Mouse (Mus musculus) lung, embryonic 14.5 days (tissue): ENCODE data around the gene Lmntd2. TPM values are rescaled to one million over a fixed set of nuclear protein-coding genes. Genes with fewer than 3 reads are reported as not detected.
"Not testable (repeated sequence)": the region's sequence is repeated elsewhere in the genome, so short reads cannot be mapped to it uniquely, and the experiment has no call there.

ENCODE experiments used
- ATAC-seq: fragments of 200-750 bp; cut with Nextera tagmentation; 2 replicates; pipeline ENCODE4 v1.8.0; 2017; ENCODE audit warnings: mild to moderate bottlenecking, moderate TSS enrichment, moderate library complexity; ENCODE audit not compliant: insufficient read depth
- DNase-seq: peaks from one replicate; pipeline ENCODE4 v3.0.0-alpha.2; 2015
- H3K27ac ChIP-seq: fragments of 300-500 bp; sonication (generic); 2 replicates; pipeline ENCODE4 v1.5.1; 2014; ENCODE audit warnings: low read depth, mild to moderate bottlenecking, moderate library complexity
- H3K27me3 ChIP-seq: fragments of 300-500 bp; sonication (generic); 2 replicates; pipeline ENCODE4 v1.6.1; 2014; ENCODE audit warnings: low read length, control low read depth; ENCODE audit not compliant: insufficient read depth
- H3K36me3 ChIP-seq: fragments of 300-500 bp; sonication (generic); 2 replicates; pipeline ENCODE4 v1.6.1; 2014; ENCODE audit warnings: control low read depth; ENCODE audit not compliant: insufficient read depth
- H3K4me1 ChIP-seq: fragments of 300-500 bp; sonication (generic); 2 replicates; pipeline ENCODE4 v1.6.1; 2014; ENCODE audit warnings: antibody characterized with exemption, control low read depth; ENCODE audit not compliant: insufficient read depth
- H3K4me2 ChIP-seq: fragments of 300-500 bp; sonication (generic); 2 replicates; pipeline ENCODE4 v1.6.1; 2014; ENCODE audit warnings: mild to moderate bottlenecking
- H3K4me3 ChIP-seq: fragments of 300-500 bp; sonication (generic); 2 replicates; pipeline ENCODE4 v1.5.1; 2014; ENCODE audit warnings: low read depth, low read length
- H3K9ac ChIP-seq: fragments of 300-500 bp; sonication (generic); 2 replicates; pipeline ENCODE4 v1.6.1; 2014
- H3K9me3 ChIP-seq: fragments of 300-500 bp; sonication (generic); 2 replicates; pipeline ENCODE4 v1.6.1; 2016; ENCODE audit warnings: low read depth, low read length, control low read depth
- CTCF ChIP-seq: IDR thresholded peaks from 2 replicates; pipeline ENCODE4 v1.5.1; 2016; ENCODE audit warnings: antibody characterized with exemption, low read depth
- WGBS: fragments of 180-500 bp; shearing (Covaris S2); extraction: QIAGEN DNeasy Blood & Tissue Kit; methylation state at CpG from one replicate; pipeline ENCODE4 v1.1.7; 2014; 5-methylcytosine and 5-hydroxymethylcytosine counted together
- polyA plus RNA-seq: library from polyadenylated mRNA; unstranded; fragments of >200 nt; fragmentation: Nextera tagmentation; extraction: Ambion mirVana; gene quantifications from 2 replicates; pipeline ENCODE4 v1.2.1, GENCODE M21; 2014

Gene Lmntd2
- polyA plus RNA-seq: 0.74 and 1.4 TPM in 2 replicates

DNA sequence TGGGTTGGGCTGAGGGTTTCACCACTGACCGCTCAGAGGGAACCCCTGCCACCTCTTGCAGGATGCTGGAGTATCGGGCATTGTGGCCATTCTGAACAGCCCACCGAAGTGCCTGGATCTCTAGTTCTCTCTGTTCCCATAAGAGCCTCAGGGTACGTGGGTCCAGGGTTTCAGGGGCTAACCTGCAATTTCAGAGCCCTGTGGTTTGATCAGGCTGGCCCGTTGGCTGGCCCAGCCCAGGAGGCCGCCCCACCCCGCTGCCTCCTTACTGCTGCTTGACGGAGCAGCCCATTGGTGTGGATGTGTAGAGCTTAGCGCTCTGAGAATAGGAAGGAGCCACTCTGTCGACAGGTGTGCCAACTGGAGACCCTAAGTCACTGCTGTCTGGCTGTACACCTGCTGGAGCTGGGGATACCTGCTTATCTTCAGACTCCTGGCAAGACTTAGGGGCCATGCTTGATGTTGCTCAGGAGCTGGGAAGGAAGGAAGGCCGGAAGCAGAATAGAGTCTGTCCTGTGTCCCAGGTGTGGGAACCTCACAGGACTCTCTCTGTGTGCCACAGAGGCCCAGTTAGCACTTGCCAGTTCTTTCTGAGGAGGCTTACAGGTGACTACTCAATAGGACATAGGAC, at the start of gene Lmntd2:
Gene Lmntd2, minus strand, starts transcription at position 476 of the 631 bp plus-strand sequence.
- Histone ChIP-seq H3K27ac (peak within 1 kb of the TSS; percentile 92), H3K9me3 (no peaks in the 10 kb centered on the region), H3K36me3 (peaks cover 12% of the 10 kb centered on the region; the same call in 1 of the 2 replicates), H3K4me1 (peaks cover 6% of the 10 kb centered on the region; the same call in 1 of the 2 replicates), H3K9ac (peak within 1 kb of the TSS; percentile 64), H3K27me3 (no peaks in the 10 kb centered on the region), H3K4me3 (peak within 1 kb of the TSS; percentile 64), H3K4me2 (peak within 1 kb of the TSS; percentile 96)
- DNase-seq: no peak
- 87% methylated on average over 11 of the region's 11 CpGs for WGBS
- no peak for ATAC-seq
- no peak for TF ChIP-seq CTCF

- DNase-seq (no peak), ATAC-seq (no peak)
- no peaks in the 10 kb centered on the region for H3K4me1 ChIP-seq
- no peak overlapping the region for H3K4me3 ChIP-seq
- 82% methylated on average over 13 of the region's 13 CpGs for WGBS
- H3K4me2 ChIP-seq: no peak overlapping the region
- H3K9me3 ChIP-seq: no peaks in the 10 kb centered on the region
- H3K36me3 ChIP-seq: peaks cover 58% of the 10 kb centered on the region
- no peak overlapping the region for H3K27ac ChIP-seq
- no peak overlapping the region for H3K9ac ChIP-seq
- no peak for TF ChIP-seq CTCF
- no peaks in the 10 kb centered on the region for H3K27me3 ChIP-seq
Observed at GRCm38 (mm10) chr7:141263640-141264039, 49.8 kb upstream of the Lmntd2 start.

- WGBS: 86% methylated on average over 3 of the region's 3 CpGs
Observed at GRCm38 (mm10) chr7:141261480-141261879, 47.6 kb upstream of the Lmntd2 start.

DNA sequence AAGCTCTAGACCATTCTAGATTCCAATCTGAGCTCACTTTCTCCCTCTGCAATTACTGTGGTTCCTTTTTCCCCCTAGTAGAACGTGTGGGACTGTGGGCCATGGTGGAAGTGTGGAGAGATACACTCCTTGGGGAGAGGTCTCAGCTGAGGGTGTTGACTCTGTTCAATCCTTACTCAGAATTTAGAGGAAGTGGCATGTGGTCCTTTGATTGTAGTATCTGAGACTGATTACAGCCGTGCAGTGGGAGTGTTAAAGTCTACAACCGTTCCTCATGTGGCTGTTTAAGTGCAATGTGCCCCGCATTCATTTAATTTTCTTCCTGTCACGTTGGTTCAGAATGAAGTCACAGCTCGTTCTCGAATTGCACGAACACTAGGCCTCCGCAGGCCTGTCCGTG, 42.3 kb upstream of the Lmntd2 start:
- 91% methylated on average over 10 of the region's 10 CpGs for WGBS
- peaks cover 96% of the 10 kb centered on the region for H3K36me3 ChIP-seq
- H3K27ac ChIP-seq: no peak overlapping the region
- H3K9ac ChIP-seq: no peak overlapping the region
- H3K4me1 ChIP-seq: no peaks in the 10 kb centered on the region
- H3K27me3 ChIP-seq: no peaks in the 10 kb centered on the region
- H3K4me3 ChIP-seq: no peak overlapping the region
- H3K4me2 ChIP-seq: no peak overlapping the region
- no peak for TF ChIP-seq CTCF
- H3K9me3 ChIP-seq: no peaks in the 10 kb centered on the region
- DNase-seq (no peak), ATAC-seq (no peak)

More at GRCm38 (mm10) chr7:141261480-141261879, 47.6 kb upstream of the Lmntd2 start:
- Histone ChIP-seq H3K9ac (no peak overlapping the region), H3K4me1 (no peaks in the 10 kb centered on the region), H3K36me3 (peaks cover 80% of the 10 kb centered on the region), H3K9me3 (no peaks in the 10 kb centered on the region), H3K4me3 (no peak overlapping the region), H3K27ac (no peak overlapping the region), H3K27me3 (no peaks in the 10 kb centered on the region), H3K4me2 (no peak overlapping the region)
- DNase-seq: no peak
- no peak for TF ChIP-seq CTCF
- ATAC-seq: no peak

GRCm38 (mm10) chr7:141250486-141250885, 36.6 kb upstream of the Lmntd2 start:
- not testable (repeated sequence) for H3K9me3 ChIP-seq, ATAC-seq, H3K27me3 ChIP-seq, H3K9ac ChIP-seq, H3K4me3 ChIP-seq, H3K4me2 ChIP-seq, H3K4me1 ChIP-seq, DNase-seq, H3K27ac ChIP-seq
- peaks cover 94% of the 10 kb centered on the region for H3K36me3 ChIP-seq
- WGBS: 78% methylated on average over 4 of the region's 4 CpGs

- DNase-seq (no peak), ATAC-seq (no peak)
- H3K4me1 ChIP-seq: peaks cover 10% of the 10 kb centered on the region
- H3K27me3 ChIP-seq: no peaks in the 10 kb centered on the region
- TF ChIP-seq CTCF: no peak
- H3K36me3 ChIP-seq: peaks cover 61% of the 10 kb centered on the region
- H3K4me3 ChIP-seq: no peak overlapping the region
- no peak overlapping the region for H3K4me2 ChIP-seq
- H3K9me3 ChIP-seq: no peaks in the 10 kb centered on the region
- no peak overlapping the region for H3K27ac ChIP-seq
- WGBS: 90% methylated on average over 9 of the region's 10 CpGs
- H3K9ac ChIP-seq: no peak overlapping the region
Observed at GRCm38 (mm10) chr7:141231551-141231950, 17.7 kb upstream of the Lmntd2 start.

DNA sequence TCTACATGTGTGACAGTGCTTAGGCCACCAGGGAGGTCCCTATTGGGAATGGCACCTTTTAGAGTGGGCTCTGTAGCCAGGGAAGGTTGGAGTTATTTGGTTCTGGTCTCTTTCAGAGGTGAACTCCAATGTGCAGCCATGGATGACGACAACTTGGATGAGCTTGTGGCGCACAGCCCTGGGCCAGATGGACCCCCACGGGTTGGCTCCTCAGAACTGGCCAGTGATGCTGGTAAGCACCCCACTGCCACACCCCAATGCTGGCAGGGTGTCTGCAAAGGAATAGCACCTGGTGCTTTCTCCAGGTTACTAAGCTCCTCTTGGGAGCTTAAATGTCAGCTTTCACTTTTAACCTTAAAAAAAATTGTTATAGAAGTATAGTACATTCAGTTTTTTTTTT, 17.2 kb upstream of the Lmntd2 start:
- Histone ChIP-seq H3K27ac (no peak overlapping the region), H3K9me3 (no peaks in the 10 kb centered on the region), H3K27me3 (no peaks in the 10 kb centered on the region), H3K36me3 (peaks cover 56% of the 10 kb centered on the region), H3K9ac (no peak overlapping the region), H3K4me3 (no peak overlapping the region), H3K4me2 (no peak overlapping the region), H3K4me1 (peaks cover 10% of the 10 kb centered on the region)
- no peak for TF ChIP-seq CTCF
- DNase-seq (no peak), ATAC-seq (no peak)
- WGBS: 79% methylated on average over 3 of the region's 3 CpGs
